In genomic region chr16:58727477-58728131, GRCm38 (mm10) we compare ENCODE assay signal across 8 mouse cellular contexts. TPM values are rescaled to one million over a fixed set of nuclear protein-coding genes. Genes with fewer than 3 reads are reported as not detected.
A peak's percentile ranks its signal among the peaks of the same experiment; 100 is the strongest.
DNase-seq lines count a peak whose midpoint lies in the region; ATAC-seq lines count a peak whose summit lies in the region.

Cldnd1 (plus strand) TSS chr16:58727910.

- WGBS in intestine, embryonic 14.5 days, result 2% methylated on average over 25 of the region's 35 CpGs

- ATAC-seq in intestine, embryonic 14.5 days (replicated peaks; ENCODE audit: low FRiP score, low TSS enrichment, low read depth), result peak; percentile 100

- H3K9me3 ChIP-seq in intestine, embryonic 14.5 days (ENCODE audit: control insufficient read depth, low read length), result no peaks in the 10 kb centered on the region

- peak within 1 kb of the TSS; percentile 76 for H3K9ac ChIP-seq in intestine, embryonic 14.5 days (ENCODE audit: low read length)

- H3K4me1 ChIP-seq in intestine, embryonic 14.5 days (replicated peaks; ENCODE audit: control insufficient read depth, insufficient read depth, low read length), result peaks cover 7% of the 10 kb centered on the region

- intact Hi-C loops in left cerebral cortex, postnatal 14 days (cut with DNase I), result loop anchor here (2.0 kb wide), 1 partner anchor 57 kb away; the partner anchor contains the start of gene Cpox

- peak within 1 kb of the TSS; percentile 74 for H3K4me3 ChIP-seq in intestine, embryonic 14.5 days (ENCODE audit: low read depth, low read length)

- H3K36me3 ChIP-seq in intestine, embryonic 14.5 days (ENCODE audit: control insufficient read depth, insufficient read depth, low read length), result peaks cover 29% of the 10 kb centered on the region

- peak within 1 kb of the TSS; percentile 64 for H3K27ac ChIP-seq in intestine, embryonic 14.5 days (ENCODE audit: low read depth)

- DNase-seq in adrenal gland, adult 18-20 months (ENCODE audit: low spot score in 2 of 2), result peak; percentile 86 to 90
- DNase-seq in embryo, embryonic 11 days, result peak; percentile 98
- DNase-seq in gastrocnemius, postnatal 25 days, result peak; percentile 97
- peak; percentile 93 for DNase-seq in intestine, embryonic 14.5 days (ENCODE audit: low spot score)
- DNase-seq in left cerebral cortex, postnatal 14 days (ENCODE audit: low spot score in 2 of 2), result peak; percentile 94
- DNase-seq in mesoderm, embryonic 11.5 days (ENCODE audit: low read depth, low spot score), result peak; percentile 97
- peak; percentile 93 to 95 for DNase-seq in right cerebral cortex, postnatal 36 days (ENCODE audit: low spot score in 2 of 2)
- DNase-seq in yolk sac, embryonic 10.5 days (ENCODE audit: low spot score), result peak; percentile 99

- H3K4me2 ChIP-seq in intestine, embryonic 14.5 days (ENCODE audit: low read length), result peak within 1 kb of the TSS; percentile 60

- H3K27me3 ChIP-seq in intestine, embryonic 14.5 days (replicated peaks; ENCODE audit: control insufficient read depth, insufficient read depth, low read length), result no peaks in the 10 kb centered on the region

RNA-seq across cellular contexts. Expression of gene Cldnd1, which starts in this region (rescaled TPM):
- 10 to 100 TPM; 67.0 to 77.6 TPM for total RNA-seq in adrenal gland, adult 18-20 months (2021)
- 10 to 100 TPM; 63.9 to 64.2 TPM for total RNA-seq in gastrocnemius, postnatal 25 days (2021)
- polyA plus RNA-seq in intestine, embryonic 14.5 days (2014; fragmentation: Nextera tagmentation; extraction: Ambion mirVana), result 108 and 123 TPM in 2 replicates
- 100 to 1,000 TPM; 108 to 121 TPM for total RNA-seq in left cerebral cortex, postnatal 14 days (2021)

Comparison
In these comparisons a context has a peak if more than half of its experiments do, and no peak if none do; other contexts are left out.
1. Peak in every context shown above with its lines: DNase-seq, ATAC-seq, H3K4me3 ChIP-seq and H3K27ac ChIP-seq.